Mouse (Mus musculus) testis, postnatal 10 days (tissue): ENCODE measurements at regions not wholly inside any gene's neighbourhood (a gene's known extent, or its start where the extent isn't known, plus 50 kb on each side); places are given as distances from the start of the nearest gene placed in this dataset.
A peak's percentile ranks its signal among the peaks of the same experiment; 100 is the strongest.

ENCODE experiments used
- DNase-seq: peaks from one replicate; pipeline ENCODE4 v3.0.0; 2021; ENCODE audit warnings: low spot score

DNA sequence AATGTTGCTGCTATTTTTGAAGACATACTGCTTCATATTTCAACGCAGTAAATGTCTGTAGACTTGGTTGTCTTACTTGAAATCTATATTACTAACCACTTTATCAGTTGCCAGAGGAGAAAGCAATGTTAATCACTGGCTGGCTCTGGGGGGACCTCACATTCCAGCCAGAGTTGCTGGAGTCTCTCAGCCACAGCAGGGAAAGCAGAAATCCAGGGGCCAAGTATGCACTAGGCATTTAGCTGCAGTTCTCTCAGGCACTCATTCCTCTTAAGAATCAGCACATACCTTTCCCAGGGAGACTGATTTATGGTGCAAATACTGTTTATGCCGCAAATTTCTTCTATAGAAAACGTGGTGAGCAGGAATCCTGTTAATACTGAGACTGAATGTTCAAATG is 933.6 kb upstream of the Lcorl start:
- DNase-seq = no peak

GRCm38 (mm10) chr5:46790536-46790935 is 933.1 kb upstream of the Lcorl start:
- peak; percentile 70 for DNase-seq

DNA sequence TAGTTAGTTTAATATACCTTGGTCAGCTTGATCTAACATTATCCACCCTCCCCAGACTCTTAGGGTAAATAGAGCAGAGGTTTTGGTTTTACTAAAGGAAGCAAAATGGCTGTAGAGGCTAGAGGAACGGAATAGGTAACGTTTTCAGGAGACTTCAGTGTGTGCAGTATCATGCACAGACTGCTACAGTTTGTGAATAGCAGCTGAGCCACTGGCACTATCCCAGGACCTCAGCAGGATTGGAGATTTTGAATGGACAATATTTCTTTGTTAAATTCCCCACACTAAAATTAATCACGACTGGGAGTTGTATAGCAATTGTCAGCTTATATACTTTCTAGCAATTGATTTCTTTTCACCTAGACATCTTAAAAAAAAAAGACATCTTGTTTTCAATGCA is 929.7 kb upstream of the Lcorl start:
- no peak for DNase-seq

- no peak for DNase-seq
These were observed 898.7 kb upstream of the Lcorl start for GRCm38 (mm10) chr5:46756094-46756493.

GRCm38 (mm10) chr5:46740034-46740582 is 882.7 kb upstream of the Lcorl start:
- DNase-seq = no peak

DNA sequence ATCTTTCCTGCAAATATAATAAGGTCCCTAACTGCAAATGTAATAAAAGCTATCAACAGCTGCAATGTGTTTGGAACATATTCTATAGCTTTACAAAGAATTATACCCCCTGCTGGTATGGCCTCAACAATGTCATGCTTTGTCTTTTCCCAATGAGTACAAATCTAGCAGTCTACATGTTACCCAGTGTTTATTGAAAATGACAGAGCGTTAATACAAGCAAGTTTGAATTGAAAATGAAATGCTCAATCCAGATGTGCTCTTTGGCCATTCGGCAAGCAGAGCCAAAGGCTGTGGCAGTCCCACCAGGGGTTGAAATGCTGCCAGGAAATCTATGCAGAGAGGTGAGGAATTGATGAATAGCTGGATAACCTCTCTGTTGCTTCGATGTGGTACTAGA is 875.1 kb upstream of the Lcorl start:
- DNase-seq = no peak

DNA sequence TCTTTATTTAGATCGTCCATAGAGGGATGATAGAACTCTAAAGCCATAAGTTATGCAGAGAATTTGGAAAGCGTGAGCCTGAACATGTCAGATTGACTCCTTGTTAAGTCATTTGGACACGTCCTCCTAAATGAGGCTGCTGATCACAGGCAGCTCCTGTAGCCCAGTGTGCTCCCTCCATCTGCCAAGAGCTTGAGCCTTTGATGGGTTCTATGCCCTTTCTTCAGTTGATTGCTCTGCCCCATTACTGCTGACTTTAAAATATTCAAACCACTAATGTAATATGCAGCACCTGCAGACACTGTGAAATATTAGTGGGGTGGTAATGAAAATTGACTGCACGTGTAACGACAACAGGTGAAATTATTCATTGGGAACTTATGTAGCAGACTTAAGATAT is 874.6 kb upstream of the Lcorl start:
- no peak for DNase-seq

GRCm38 (mm10) chr5:46731297-46731696 is 873.9 kb upstream of the Lcorl start:
- no peak for DNase-seq

DNA sequence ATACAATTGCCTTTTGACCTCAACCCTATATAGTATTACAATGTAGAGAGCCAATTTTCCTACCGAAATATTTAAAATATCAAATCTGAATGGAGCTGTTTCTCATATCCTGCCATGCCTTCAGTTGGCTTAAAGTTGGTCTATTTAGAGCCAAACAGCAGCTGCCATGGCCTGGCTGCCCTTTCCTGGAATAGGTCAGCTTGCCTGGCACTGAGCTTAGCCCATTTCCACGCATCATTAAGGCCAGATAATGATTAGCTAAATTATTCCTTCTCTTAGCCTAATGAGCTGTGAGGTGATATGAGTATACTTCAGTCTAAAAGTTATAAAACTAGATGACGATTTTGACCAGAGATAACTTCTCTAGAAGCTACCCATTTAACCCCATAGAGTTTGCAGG is 852.2 kb upstream of the Lcorl start:
- DNase-seq = no peak

GRCm38 (mm10) chr5:46707845-46708244 is 850.4 kb upstream of the Lcorl start:
- DNase-seq = no peak

- DNase-seq = no peak
These were observed 849.6 kb upstream of the Lcorl start for GRCm38 (mm10) chr5:46707021-46707420.

DNA sequence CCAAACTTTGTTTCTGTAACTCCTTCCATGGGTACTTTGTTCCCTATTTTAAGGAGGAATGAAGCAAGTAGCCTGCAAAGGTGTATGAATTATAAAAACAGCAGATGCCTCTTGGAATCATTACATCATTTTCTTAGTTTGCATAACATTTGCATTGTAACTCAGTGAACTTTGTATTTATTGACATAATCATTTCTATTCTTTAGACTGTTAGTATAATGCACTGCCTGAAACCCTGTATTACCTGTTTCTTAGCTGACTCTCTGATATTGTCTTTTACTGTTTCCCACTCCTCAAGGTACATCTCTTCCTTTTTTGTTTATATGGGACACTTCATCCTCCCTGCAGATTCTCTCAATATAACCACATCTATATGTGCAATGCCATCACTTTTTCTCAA is 820.6 kb upstream of the Lcorl start:
- DNase-seq = no peak

DNA sequence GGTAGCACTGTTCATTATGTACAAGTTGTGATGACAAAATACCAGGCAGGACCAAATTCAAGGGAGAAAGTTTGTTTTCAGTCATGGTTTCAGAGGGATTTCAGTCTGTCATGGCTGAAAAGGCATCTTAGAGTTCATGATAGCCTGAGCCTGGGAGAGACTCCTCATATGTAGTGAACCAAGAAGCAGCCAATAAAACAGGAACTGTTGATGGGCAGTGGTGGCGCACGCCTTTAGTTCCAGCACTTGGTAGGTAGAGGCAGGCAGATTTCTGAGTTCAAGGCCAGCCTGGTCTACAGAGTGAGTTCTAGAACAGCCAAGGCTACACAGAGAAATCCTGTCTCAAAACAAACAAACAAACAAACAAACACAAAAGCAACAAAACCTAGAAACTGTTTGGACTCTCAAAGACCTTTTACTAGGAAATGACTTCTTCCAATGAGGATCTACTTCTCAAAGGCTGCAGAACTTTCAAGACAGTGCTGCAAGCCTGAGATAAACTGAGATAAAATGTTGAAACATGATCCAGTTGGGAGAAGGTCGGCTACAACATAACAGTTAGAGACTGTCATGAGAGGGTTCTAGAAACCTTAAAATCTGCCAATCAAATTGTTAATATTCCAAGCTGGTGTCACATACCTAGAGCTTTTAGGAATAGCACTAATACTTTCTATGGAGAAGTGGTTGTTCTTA is 817.5 kb upstream of the Lcorl start:
- DNase-seq = no peak

DNA sequence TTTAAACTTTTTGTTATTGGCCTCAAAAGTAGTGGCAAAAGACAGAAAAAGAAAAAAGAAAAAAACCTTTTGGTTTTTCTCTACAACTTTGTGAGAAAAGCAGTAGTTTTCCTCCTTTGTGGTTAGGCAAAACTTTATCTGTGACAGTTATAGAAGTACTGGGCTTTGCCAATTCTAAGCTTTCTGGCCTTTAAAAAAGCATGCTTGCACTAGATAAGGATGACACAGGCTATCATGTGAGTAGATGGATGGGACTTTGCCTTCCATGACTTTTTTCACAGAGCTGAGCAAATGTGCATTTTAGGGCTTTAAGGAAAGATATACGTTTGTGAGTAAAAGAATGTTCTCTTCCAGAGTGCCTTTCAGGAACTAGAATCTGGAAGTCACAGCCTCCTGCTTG is 816.0 kb upstream of the Lcorl start:
- no peak for DNase-seq

- DNase-seq = no peak
These were observed 813.1 kb upstream of the Lcorl start for GRCm38 (mm10) chr5:46670484-46670883.

DNA sequence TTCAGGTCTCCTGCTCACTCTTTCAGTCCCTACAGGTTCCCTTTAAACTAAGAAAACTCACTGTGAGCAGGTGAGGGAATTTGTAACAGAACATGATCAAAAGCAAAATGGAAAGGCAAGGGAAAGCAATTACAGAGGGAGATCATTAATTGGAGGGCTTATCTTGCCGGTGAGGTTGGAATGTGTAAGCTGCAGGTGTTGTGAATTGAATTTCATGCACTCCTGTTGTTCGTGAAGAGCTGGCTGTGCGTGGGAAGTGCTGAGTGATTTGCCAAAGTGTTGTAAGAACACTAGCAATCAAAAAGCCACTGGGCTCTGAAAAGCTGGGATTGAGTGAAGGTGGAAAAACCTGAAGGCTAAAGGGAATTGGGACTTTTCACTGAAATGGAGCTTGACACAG is 808.8 kb upstream of the Lcorl start:
- DNase-seq = no peak

DNA sequence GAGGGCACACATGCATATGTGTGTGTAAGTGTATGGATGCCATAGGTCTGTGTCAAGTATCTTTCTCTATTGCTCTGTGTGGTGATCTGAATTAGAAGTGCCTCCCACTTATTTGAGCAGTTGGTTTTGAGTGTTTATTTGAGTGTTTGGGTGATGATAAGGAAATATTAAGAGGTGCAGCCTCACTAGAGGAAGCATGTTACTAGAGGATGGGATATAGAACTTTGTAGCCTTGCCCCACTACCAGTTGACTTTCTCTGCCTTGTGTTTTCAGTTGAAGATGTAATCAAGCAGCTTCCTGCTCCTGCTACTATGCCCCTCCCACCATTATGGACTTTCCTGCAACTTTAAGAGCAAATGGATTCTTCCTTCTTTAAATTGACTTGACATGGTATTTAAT is 799.6 kb upstream of the Lcorl start:
- no peak for DNase-seq

GRCm38 (mm10) chr5:46654189-46654588 is 796.8 kb upstream of the Lcorl start:
- DNase-seq = no peak

DNA sequence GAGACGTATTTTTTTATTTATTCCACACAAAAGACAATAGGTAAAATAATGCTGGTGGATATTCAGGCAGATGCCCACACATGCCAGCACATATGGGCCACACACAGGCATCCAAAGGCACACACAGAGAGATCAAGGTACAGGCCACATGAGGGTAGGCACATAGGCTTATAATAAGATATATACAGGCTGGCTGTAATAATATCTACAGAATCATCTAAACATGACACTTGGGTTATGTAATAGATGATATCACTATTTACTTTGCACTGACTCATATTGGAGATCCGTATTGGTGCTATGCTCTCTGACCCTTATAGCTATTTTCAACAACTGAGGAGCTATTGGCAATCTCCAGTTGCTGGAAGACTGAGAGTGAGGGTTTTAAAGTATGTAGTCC is 785.6 kb upstream of the Lcorl start:
- DNase-seq = no peak

GRCm38 (mm10) chr5:46635116-46635668 is 777.8 kb upstream of the Lcorl start:
- DNase-seq = no peak
